Mouse (Mus musculus) left cerebral cortex, postnatal 25 days (tissue): ENCODE data around the gene Rcor1. TPM values are rescaled to one million over a fixed set of nuclear protein-coding genes. Genes with fewer than 3 reads are reported as not detected.
A peak's percentile ranks its signal among the peaks of the same experiment; 100 is the strongest.

Source experiments
- DNase-seq, 2 experiments: peaks; one replicate each; pipeline ENCODE4 v3.0.0; 2022; ENCODE audit warnings: low spot score in 2 of 2, mixed read lengths in 1 of 2
- intact Hi-C: fragments of 180-260 bp; cut with DNase I; formaldehyde crosslinking; loops from one replicate; pipeline ENCODE4 v1.15.1; 2025
- total RNA-seq, 2 experiments: library from RNA; stranded (reverse); gene quantifications; 2 replicates each; pipeline ENCODE4 v1.2.3; 2021

The Rcor1 gene
- total RNA-seq, 2 experiments from 2014 or later, result 17.1 to 19.6 TPM

DNA sequence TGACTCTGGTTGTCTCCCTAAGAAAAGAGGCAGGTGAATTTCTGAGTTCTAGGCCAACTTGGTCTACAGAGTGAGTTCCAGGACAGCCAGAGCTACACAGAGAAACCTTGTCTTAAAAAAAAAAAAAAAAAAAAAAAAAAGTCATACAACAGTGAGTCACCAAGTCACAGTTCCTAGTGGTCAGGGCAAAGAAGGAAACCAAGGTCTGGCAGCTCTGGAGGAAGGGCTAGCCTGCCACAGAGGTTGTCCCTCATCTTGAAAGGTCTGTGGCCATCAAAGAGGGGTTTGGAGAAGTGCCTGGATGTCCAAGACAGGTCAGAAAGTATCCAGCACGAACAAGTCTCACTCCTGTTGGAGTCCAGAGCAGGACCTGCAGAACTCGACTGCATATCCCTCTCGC, 22.3 kb upstream of the Rcor1 start:
- DNase-seq, result no peak
- intact Hi-C loops, result no loop called here

DNA sequence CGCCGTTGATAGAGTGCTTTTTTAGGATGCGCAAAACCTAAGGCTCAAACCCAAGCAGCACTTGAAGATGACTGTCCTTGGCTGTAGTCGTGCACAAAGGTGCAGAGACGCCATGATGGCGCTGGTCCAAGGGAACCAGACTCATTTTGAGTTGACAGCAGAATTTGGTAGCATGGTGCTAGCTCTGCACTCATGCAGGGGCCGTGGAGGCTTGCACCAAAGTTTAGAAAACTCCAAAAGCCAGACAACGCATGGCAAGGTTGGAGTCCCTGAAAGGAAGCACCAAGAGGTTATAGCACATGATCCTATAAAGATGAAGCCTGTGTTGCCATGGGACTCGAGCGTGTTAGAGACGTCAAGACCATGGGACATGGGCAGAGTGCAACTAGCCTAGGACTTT, 21.1 kb upstream of the Rcor1 start:
- intact Hi-C loops, result no loop called here
- DNase-seq, result no peak

DNA sequence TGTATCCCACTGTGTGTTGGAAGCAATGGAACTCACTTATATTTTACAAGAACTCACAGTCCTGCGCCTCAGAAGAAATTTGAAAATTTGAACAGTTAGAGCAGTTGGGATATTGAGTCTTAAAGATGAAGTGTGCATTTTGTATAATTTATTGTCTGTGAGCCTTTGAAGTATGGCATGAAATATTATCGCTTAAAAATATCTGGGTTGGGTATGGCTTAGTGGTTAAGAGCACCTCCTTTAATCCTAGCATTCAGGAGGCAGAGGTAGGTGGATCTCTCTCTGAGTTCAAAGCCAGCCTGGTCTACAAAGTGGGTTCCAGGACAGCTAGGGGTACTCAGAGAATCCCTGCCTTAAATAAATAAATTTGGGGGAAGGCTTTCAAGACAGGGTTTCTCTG, 20.1 kb upstream of the Rcor1 start:
- DNase-seq, result no peak
- intact Hi-C loops, result no loop called here

DNA sequence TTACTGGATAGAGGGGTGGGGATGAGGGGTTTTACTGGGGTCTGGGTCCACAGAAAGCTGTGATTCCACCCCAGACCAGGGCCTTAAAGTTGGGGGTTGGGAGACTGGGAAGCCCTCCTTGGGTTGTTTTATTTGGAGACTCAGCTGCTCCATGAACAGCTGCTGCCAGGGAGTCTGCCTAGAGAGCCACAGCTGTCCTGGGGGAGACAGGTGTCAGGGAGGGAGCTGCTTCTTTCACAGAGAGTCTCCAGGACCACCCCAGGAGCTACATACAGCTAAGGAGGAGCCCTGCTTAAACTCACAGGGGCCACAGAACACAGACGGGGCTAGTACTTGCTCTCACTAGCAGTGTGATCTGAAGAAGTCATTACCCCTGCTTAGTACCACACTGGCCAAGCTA, 18.0 kb upstream of the Rcor1 start:
- no peak for DNase-seq
- intact Hi-C loops, result no loop called here

DNA sequence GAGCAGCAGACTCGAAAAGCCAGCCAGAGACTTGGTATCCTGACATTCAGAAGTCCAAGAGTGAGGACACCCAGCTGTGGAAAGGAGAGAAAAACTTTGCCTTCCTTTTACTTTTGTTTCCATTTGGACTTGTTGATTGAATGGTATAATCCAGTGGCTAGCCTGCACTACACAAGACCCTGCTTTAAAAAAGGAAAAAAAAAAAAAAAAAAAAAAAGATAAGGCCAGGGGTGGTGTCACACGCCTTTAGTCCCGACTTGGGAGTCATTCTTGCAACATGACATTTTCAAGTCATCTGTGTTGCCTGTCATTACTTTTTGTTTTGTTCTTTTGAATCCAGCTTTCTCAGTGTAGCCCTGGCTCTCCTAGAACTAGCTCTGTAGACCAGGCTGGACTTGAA, 17.6 kb upstream of the Rcor1 start:
- no peak for DNase-seq
- intact Hi-C loops, result no loop called here

DNA sequence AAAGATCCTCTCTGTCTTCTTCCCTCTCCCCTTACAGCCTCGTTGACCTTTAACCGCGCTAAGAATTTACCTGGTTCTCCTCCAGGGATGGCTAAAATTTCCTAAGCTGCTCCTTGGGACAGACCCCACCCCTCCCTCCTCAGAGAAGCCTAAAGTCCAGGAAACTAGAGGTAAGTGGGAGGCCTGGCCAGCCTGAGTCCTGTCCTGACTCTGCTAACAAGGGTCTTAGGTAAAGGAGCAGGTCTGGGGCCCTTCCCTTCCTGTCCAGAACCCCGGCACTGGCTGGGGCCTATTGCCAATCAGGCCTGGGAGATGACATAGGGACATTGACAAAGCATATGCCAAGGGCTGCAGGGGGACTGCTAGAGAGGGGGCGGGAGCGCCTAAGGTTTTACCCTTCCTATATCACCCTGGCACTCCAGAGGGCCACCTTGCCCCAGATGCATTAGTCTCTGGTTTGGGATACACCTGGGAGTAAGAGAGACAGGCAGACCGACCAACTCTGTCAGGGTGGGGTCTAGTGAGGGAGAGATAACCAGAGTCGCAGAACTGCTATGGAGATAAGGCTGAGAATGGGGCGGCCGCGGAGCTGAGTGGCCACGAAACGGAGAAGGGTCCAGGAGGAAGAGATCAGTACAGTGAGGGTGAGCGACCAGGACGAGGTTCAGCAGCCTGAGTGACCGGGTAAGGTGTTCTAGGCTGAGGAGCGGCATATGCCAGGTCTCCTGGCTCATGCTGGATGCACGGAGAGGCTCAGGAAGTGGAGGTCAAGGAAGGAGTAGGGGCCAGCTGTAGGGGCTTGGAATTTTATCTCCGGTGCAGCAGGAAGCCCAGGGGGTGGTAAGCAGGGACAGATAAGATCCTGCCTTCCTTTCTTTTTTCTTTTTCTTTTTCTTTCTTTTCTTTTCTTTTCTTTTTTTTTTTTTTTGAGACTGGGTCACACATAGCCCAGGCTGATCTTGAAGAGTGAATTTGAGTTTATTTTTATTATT, 10.7 kb upstream of the Rcor1 start:
- intact Hi-C loops, result no loop called here
- no peak for DNase-seq

DNA sequence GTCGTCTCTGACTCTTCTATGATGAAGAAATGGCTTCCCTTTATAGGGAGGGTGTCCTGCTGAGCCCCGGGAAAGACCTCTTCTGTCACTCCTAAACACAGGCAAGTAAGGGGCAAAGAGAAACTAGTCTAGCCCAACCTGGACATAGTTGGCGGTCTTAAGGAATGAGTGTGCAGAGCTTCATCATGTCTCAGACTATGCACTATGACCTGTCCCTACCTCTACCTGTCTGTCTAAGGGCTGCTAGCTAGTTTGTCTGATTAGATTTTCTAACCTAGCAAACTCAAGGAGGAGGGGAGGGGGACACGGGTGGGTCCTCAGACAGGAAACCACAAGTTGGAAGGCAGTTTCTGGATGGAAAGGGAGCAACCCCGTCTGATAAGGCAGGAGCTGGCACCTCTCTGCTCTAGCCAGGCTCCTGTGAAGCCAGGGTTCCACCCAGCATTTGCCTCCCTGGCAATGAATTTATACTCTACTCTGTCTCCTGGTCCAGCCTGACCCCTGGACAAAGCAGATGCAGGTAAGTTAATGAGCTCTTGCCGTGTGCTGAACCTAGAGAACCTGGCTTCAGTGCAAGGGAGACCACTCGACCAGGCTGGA, 9.8 kb upstream of the Rcor1 start:
- intact Hi-C loops, result no loop called here
- DNase-seq, result no peak

DNA sequence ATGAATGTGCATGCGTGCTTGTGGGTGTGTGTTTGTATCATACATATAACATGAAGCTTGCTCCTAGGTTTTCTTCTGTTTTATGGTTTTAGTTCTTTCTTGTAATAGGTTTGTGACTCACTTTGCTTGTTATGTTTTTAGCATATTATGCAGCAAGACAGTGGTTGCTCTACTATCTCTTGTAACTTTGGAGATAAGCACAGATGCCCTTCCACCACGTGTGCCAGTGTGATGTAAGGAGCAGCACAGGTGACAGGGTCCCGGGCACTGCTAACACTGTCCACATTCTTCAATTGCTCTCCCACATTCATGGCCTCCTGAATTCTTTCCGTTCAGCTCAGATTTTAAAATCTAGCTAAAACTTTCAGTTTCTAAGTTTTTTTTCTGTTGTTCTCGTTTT, 6.3 kb upstream of the Rcor1 start:
- intact Hi-C loops, result no loop called here
- DNase-seq, result no peak

DNA sequence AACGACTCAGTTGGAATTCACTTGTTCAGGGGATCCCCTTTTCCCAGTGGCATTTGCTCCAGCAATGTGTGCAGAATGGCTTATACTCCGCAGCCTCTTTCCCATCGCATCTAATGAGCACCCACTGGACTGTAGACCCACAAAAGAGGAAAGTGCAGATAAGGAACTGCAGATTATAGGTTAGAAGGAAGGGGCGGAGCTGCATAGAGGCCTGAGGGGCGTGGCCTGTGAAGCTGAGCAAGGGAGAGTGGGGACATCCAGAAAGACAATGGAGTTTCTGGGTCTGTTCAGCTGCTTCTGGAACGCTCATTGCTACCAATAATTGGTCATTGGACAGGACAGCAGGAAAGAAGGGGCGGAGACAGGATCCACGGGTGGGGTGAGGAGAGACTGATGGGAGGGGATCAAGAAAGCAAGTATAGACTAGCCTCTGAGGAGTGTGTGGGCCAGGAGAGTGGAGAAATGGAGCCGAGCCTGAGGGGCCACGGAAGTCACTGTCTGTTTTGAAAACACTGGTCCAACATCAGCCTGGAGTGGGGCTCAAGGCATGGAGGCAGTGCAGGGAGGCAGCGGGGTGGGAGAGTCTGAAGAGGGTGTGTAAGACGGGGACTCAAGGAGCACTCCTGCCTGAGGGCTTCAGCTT, 3.8 kb upstream of the Rcor1 start:
- intact Hi-C loops, result loop anchor here (5.0 kb wide), 1 partner anchor 127 kb away; no protein-coding TSS in a partner anchor

DNA sequence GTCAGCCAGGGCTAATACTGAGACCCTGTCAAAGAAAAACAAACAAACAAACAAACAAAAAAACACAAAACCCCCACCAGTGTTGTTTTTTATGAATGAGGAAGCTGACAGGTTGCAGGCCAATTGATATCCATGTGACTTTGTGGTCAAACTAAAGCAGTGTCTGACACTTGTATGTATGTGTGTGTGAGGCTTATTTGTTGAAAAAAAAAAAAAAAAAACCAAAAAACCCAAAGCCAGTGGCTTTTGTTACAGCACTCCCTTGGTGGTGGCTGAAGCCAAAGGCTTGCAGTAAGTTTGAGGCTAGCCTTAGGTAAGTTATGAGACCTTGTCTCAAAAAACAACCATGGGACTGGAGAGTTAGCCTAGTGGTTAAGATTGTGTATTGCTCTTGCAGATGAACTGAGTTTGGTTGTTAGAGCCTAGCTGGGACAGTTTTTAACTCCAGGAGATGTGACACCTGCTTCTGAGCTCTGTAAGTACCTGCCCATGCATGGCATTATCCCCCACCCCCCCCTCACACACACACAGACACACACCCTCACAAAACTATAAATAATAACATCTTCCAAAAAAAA, 2.9 kb upstream of the Rcor1 start:
- intact Hi-C loops, result loop anchor here (5.0 kb wide), 1 partner anchor 126 kb away; no protein-coding TSS in a partner anchor
- no peak for DNase-seq

More for the DNA sequence above, 3.8 kb upstream of the Rcor1 start:
- no peak for DNase-seq

DNA sequence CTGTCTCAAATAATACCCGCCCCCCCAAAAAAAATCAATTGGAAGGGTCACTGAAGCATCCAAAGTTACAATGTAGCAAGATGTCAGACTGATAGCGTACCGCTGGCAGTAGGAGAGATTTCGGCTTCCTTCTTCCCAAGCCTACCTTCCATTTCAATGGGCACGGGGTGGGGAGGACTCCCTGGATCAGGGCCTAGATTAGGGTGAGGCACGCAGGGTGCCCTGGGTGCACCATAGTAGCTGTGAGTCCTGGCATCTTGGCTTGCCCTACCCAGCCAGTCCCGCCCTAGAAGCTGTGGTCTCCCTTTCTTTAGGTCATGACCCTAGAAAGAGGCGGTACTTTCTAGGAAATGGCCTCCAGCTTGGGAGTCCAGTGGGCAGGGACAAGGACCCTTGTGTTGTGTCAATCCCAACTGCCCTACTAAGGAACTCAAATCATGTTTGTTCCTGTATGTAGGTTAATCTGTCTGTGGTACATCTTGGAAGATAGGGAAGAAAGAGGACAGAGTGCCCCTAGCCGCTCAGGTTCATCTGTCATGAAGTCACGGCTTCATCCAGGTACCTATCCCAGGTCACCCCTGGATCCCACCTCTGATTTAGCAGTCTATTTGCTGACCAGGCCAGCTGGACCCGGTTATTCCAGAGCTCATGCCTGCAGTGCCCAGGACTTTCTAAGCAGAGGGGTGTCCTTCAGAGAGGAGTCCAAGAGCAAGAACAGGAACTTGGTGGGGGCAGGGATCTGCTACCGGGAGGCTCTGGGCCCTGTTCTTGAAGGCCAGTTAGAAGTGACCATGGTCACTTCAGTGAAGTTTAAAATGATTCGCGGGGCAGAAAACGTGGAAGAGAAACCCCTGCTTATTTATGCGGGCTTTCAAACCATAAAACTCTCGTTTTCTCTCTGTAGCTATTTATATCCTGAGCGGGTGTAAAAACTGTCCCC, 1.6 kb upstream of the Rcor1 start:
- DNase-seq, result peak in 1 of 2 experiments; percentile 26
- intact Hi-C loops, result loop anchor here (5.0 kb wide), 1 partner anchor 125 kb away; no protein-coding TSS in a partner anchor

DNA sequence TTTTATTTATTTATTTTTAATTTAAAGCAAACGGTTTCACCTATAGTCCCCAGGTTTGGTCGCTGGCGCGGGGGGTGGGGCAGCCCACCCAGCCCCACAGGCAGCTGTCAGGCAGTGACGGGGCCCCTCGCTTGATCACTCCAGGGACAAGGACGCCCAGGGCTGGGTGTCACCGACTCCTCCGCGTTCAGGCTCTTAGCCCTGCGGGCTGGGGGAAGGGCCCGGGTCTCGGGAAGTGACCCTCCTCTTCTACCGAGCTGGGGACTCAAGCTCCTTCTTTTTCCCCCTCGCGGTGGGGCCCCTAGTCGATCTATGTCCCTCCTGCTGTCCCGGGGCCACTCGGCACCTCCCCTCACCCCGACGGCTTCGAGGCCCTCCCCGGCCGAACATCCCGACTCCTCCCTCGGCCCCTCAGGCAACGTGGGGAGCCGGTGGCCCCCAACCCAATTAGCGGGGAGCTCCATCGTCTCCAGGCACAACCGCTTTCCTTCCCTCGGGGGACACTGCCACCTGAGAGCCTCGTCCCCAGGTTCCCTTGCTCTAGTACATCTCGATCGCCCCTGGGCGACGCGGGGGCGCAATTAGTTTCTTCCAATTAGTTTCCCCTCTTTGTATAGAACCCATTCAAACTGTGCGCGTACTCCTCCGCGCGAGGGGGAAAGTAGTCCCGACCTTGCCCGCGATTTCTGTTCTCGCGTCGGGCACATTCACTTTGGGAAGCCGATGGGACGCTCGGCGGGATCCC, 748 bp upstream of the Rcor1 start:
- peak; percentile 41 to 43 for DNase-seq
- intact Hi-C loops, result loop anchor here (5.0 kb wide), 1 partner anchor 124 kb away; no protein-coding TSS in a partner anchor

DNA sequence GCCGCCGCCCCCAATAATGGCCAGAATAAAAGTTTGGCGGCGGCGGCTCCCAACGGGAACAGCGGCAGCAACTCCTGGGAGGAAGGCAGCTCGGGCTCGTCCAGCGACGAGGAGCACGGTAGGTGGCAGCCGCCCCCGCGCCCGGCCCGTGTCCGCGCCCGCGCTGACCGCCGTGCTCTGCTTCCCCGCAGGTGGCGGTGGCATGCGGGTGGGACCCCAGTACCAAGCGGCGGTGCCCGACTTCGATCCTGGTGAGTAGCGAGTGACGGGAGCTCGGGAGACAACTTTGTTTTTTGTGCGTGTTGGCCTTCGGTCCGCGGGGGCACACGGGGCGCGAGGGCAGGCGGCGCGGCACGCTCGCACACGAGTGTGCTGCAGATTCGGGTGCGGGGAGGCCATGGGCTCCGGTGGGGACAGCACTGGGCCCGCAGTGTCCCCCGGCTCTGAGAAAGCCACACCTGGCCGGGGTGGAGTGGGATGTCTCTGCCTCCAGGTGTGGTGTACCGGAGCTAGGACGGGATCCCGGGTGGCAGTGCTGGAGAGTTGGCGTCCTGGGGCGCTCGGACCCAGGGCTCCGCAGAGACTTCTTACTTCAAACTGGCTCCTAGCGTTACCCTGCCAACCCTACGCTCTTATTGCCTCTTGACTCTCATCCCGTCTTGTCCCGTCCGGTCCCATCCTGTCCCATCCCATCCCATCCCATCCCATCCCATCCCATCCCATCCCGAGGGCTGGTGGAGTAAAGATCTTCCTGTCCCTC, 800 bp downstream of the Rcor1 start:
- intact Hi-C loops, result loop anchor here (5.0 kb wide), 1 partner anchor 122 kb away; no protein-coding TSS in a partner anchor
- DNase-seq, result peak in 1 of 2 experiments; percentile 10

DNA sequence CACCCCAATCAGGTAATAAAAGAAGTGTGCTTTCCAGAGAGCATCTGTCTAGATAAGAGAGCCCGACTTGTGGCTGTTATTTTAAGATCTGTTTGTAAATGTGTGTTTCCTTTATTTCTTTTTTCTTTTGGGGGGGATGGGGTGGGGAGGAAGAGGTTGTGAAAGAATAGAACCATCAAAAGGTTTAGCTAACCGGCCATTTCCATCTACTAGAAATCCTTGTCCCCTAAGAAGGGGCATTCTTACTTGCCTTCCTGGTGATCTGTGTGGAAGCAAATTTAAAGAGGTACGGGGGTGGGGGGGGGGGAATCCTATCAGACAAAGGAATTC, 1.3 kb downstream of the Rcor1 start:
- no peak for DNase-seq
- intact Hi-C loops, result no loop called here

DNA sequence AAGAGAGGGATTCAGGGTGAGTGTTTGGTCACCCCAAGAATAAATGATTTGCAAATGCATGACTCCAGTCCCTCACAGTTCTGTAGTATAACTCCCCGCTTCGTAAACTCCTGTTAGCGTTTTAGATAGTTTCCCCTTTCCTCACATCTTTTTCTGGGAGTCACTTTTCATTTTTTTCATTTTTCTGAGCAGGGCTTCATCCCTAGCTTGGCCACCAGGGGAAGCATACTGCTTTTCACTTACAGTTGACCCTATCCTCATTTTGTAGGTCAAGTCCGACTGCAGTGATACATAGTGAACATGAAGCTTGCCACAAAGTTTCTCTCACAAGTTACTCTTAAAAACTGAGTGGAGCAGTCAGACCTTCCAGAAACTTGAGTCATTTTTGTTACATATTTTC, 2.0 kb downstream of the Rcor1 start:
- intact Hi-C loops, result no loop called here
- DNase-seq, result peak in 1 of 2 experiments; percentile 28

DNA sequence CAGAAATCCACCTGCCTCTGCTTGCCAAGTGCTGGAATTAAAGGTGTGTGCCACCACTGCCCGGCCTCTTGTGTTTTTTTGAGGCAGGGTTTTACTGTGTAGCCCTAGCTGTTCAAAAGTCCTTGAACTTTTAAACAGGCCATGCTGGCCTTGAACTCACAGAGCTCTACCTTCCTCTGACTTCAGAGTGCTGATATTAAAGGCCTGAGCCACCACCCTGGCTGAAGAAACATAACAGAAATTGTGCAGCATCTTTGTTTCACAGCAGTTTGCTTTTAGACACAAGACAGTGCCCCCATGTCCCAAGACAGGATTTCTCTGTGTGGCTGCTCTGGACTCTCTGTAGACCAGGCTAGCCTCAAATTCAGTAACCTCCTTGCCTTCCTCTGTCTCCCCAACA, 3.2 kb downstream of the Rcor1 start:
- no peak for DNase-seq
- intact Hi-C loops, result no loop called here

DNA sequence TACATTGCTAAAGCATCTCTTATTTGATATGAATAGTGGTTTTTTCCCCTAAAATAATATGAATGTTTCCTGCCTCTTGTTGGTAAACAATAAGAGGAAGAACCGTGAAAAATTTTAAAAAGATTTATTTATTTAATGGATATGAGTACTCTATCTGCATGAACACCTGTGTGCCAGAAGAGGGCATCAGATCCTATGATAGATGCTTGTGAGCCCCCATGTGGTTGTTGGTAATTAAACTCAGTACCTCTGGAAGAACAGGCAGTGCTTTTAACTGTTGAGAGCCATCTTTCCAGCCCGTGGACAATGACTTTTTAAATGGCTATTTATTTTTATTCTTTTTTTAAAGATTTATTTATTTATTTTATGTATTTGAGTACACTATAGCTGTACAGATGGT, 5.7 kb downstream of the Rcor1 start:
- no peak for DNase-seq
- intact Hi-C loops, result no loop called here

DNA sequence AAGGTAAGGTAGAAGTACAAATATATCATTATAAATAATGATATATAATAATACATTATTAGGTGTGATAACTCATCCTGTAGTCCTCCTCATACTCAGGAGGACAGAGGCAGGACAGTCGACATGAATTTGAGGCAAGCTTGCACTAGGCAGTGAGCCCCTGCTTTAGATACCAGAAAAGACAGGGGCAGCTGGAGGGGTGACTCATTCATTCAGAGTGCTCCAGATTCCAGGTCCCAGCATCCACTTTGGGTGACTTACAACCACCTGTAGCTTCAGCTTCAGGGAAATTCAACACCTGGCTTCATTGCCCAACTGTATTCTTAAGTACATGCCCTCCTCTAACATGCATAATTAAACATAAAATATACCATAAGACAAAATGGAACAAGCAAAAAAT, 7.7 kb downstream of the Rcor1 start:
- intact Hi-C loops, result no loop called here
- DNase-seq, result peak in 1 of 2 experiments; percentile 64
